Mouse (Mus musculus) ES-Bruce4 (cell line): ENCODE measurements around the gene Ankrd52. TPM values are rescaled to one million over a fixed set of nuclear protein-coding genes. Genes with fewer than 3 reads are reported as not detected.
"Not testable (repeated sequence)": the region's sequence is repeated elsewhere in the genome, so short reads cannot be mapped to it uniquely, and the experiment has no call there.

ENCODE experiments used
- H3K27ac ChIP-seq: 2 replicates; pipeline ENCODE4 v1.5.1; 2012; ENCODE audit warnings: low read length, inconsistent platforms; ENCODE audit not compliant: insufficient read depth
- H3K27me3 ChIP-seq: 2 replicates; pipeline ENCODE4 v1.6.1; 2012; ENCODE audit warnings: mild to moderate bottlenecking, low read length, inconsistent platforms; ENCODE audit not compliant: control insufficient read depth, poor library complexity, insufficient read depth, severe bottlenecking
- H3K36me3 ChIP-seq: 2 replicates; pipeline ENCODE4 v1.6.1; 2012; ENCODE audit warnings: inconsistent platforms, mild to moderate bottlenecking, low read length, moderate library complexity; ENCODE audit not compliant: control insufficient read depth, poor library complexity, insufficient read depth, severe bottlenecking
- H3K4me1 ChIP-seq: one replicate; pipeline ENCODE4 v1.8.1; 2011; ENCODE audit warnings: low read length; ENCODE audit not compliant: control insufficient read depth, insufficient read depth
- H3K4me3 ChIP-seq: 2 replicates; pipeline ENCODE4 v1.5.1; 2011; ENCODE audit warnings: low read depth, mild to moderate bottlenecking, low read length
- H3K9ac ChIP-seq: 2 replicates; pipeline ENCODE4 v1.6.1; 2012; ENCODE audit warnings: low read depth, mild to moderate bottlenecking, inconsistent platforms; ENCODE audit not compliant: poor library complexity, severe bottlenecking
- H3K9me3 ChIP-seq: replicated peaks from 2 replicates; pipeline ENCODE4 v1.6.1; 2012; ENCODE audit warnings: mild to moderate bottlenecking, low read length, inconsistent platforms; ENCODE audit not compliant: control insufficient read depth, poor library complexity, insufficient read depth, severe bottlenecking
- CTCF ChIP-seq: IDR thresholded peaks from one replicate; pipeline ENCODE4 v1.8.1; 2011; ENCODE audit warnings: low read depth, low read length
- EP300 ChIP-seq: IDR thresholded peaks from 2 replicates; pipeline ENCODE4 v1.6.1; 2011; ENCODE audit warnings: low read depth, low read length; ENCODE audit not compliant: insufficient read depth
- POLR2A ChIP-seq: IDR thresholded peaks from one replicate; pipeline ENCODE4 v1.8.1; 2011; ENCODE audit warnings: low read length; ENCODE audit not compliant: insufficient read depth
- polyA plus RNA-seq: library from polyadenylated mRNA; stranded (reverse); fragments of >200 nt; gene quantifications from 2 replicates; pipeline ENCODE4 v1.2.4, GENCODE M21; 2011; ENCODE audit warnings: low read depth; ENCODE audit not compliant: missing spikeins, insufficient read depth, insufficient read length

Gene Ankrd52
- polyA plus RNA-seq: 28.8 and 29.0 TPM in 2 replicates

GRCm38 (mm10) chr10:128376455-128377211, at the start of gene Ankrd52:
Ankrd52 (plus strand) TSS chr10:128377115.
- H3K27me3 ChIP-seq: no peaks in the 10 kb centered on the region
- no peaks in the 10 kb centered on the region for H3K4me1 ChIP-seq
- TF ChIP-seq EP300 (no peak), CTCF (peak; percentile 34)
- peak within 1 kb of the TSS; percentile 27 for H3K27ac ChIP-seq
- peaks cover 7% of the 10 kb centered on the region for H3K36me3 ChIP-seq
- H3K9me3 ChIP-seq: no peaks in the 10 kb centered on the region
- H3K9ac ChIP-seq: peak within 1 kb of the TSS; percentile 99
- H3K4me3 ChIP-seq: peak within 1 kb of the TSS; percentile 99

GRCm38 (mm10) chr10:128327610-128328009, 49.3 kb upstream of the Ankrd52 start:
- no peak overlapping the region for H3K4me3 ChIP-seq
- no peak overlapping the region for H3K9ac ChIP-seq
- H3K9me3 ChIP-seq: no peaks in the 10 kb centered on the region
- H3K27ac ChIP-seq: no peak overlapping the region
- 0 out of 2 replicates have a peak, but pooled peaks cover 2% of the 10 kb centered on the region for H3K36me3 ChIP-seq
- no peaks in the 10 kb centered on the region for H3K27me3 ChIP-seq
- TF ChIP-seq CTCF: peak; percentile 45
- no peak for TF ChIP-seq EP300
- H3K4me1 ChIP-seq: no peaks in the 10 kb centered on the region

GRCm38 (mm10) chr10:128332358-128333249, 44.3 kb upstream of the Ankrd52 start:
- H3K9ac ChIP-seq, H3K4me1 ChIP-seq, H3K4me3 ChIP-seq, H3K9me3 ChIP-seq, H3K36me3 ChIP-seq, H3K27ac ChIP-seq, H3K27me3 ChIP-seq: not testable (repeated sequence)

DNA sequence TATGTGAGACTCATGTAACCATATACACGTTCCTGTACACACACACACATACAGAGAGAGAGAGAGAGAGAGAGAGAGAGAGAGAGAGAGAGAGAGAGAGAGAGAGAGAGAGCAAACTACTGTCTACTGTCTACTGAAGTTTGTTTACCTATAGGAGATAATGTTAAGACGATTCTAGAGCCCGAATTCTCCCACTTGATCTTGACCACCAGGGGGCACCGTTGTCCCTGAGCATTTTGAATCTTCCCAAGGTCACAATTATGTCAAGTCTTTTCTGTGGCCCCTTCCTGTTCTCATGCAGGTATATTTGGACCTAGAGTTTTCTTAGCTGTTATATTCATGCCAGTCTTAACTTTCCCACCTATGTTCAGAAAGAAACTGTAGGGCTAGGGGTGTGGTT, 41.3 kb upstream of the Ankrd52 start:
- peaks cover 7% of the 10 kb centered on the region for H3K36me3 ChIP-seq
- H3K27me3 ChIP-seq: no peaks in the 10 kb centered on the region
- H3K4me3 ChIP-seq: no peak overlapping the region
- no peak for TF ChIP-seq POLR2A
- TF ChIP-seq CTCF: no peak
- no peak for TF ChIP-seq EP300
- H3K27ac ChIP-seq: no peak overlapping the region
- no peak overlapping the region for H3K9ac ChIP-seq
- no peaks in the 10 kb centered on the region for H3K9me3 ChIP-seq
- H3K4me1 ChIP-seq: no peaks in the 10 kb centered on the region

- Histone ChIP-seq H3K4me1 (no peaks in the 10 kb centered on the region), H3K27ac (no peak overlapping the region), H3K4me3 (no peak overlapping the region), H3K27me3 (no peaks in the 10 kb centered on the region), H3K9ac (no peak overlapping the region; the same call in 1 of the 2 replicates), H3K36me3 (peaks cover 10% of the 10 kb centered on the region), H3K9me3 (no peaks in the 10 kb centered on the region)
- TF ChIP-seq POLR2A (no peak), EP300 (no peak), CTCF (no peak)
Measured at GRCm38 (mm10) chr10:128336195-128336594, 40.7 kb upstream of the Ankrd52 start.

DNA sequence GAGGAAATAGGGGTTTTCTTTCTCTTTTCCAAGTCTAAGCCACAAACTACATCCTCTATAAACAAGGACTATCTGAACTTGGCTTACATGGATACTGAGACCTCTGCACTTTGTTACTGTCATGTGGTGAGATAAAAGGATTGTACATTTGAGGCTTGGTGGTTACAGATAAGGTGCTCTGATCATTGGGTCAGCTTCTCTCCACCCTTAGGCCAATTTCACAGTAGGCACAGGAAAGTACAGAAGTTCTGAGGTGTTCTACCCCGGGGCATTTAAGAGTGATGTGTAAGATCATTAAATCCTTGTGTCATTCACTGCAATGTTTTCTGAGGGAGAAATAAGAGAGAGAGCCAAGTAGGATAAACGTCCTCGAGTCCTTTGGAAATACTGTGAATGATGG, 40.3 kb upstream of the Ankrd52 start:
- H3K4me1 ChIP-seq: no peaks in the 10 kb centered on the region
- no peak overlapping the region for H3K4me3 ChIP-seq
- peaks cover 14% of the 10 kb centered on the region for H3K36me3 ChIP-seq
- H3K27me3 ChIP-seq: no peaks in the 10 kb centered on the region
- no peak for TF ChIP-seq CTCF
- no peak for TF ChIP-seq EP300
- TF ChIP-seq POLR2A: no peak
- no peaks in the 10 kb centered on the region for H3K9me3 ChIP-seq
- no peak overlapping the region for H3K27ac ChIP-seq
- peak overlapping the region; percentile 57 for H3K9ac ChIP-seq
